Mouse (Mus musculus) liver, embryonic 14.5 days (tissue): ENCODE measurements around the gene Lhb. TPM values are rescaled to one million over a fixed set of nuclear protein-coding genes. Genes with fewer than 3 reads are reported as not detected.

Experiments
- ATAC-seq: fragments of 200-750 bp; cut with Nextera tagmentation; 2 replicates; pipeline ENCODE4 v1.8.0; 2017; ENCODE audit warnings: moderate number of reproducible peaks, mild to moderate bottlenecking, moderate library complexity; ENCODE audit not compliant: insufficient read depth
- DNase-seq, 3 experiments: peaks; one replicate each; pipeline ENCODE4 v3.0.0-alpha.2; 2012 to 2013; ENCODE audit warnings: low read depth in 3 of 3, low spot score in 3 of 3
- H3K27ac ChIP-seq: fragments of 300-500 bp; sonication (generic); 2 replicates; pipeline ENCODE4 v1.5.1; 2014; ENCODE audit warnings: moderate library complexity, mild to moderate bottlenecking, control low read depth, inconsistent platforms
- H3K27me3 ChIP-seq: fragments of 300-500 bp; sonication (generic); 2 replicates; pipeline ENCODE4 v1.6.1; 2014; ENCODE audit warnings: mild to moderate bottlenecking, low read length, moderate library complexity; ENCODE audit not compliant: control insufficient read depth, insufficient read depth
- H3K36me3 ChIP-seq: fragments of 300-500 bp; sonication (generic); replicated peaks from 2 replicates; pipeline ENCODE4 v1.6.1; 2014; ENCODE audit warnings: low read depth; ENCODE audit not compliant: control insufficient read depth, insufficient read depth
- H3K4me1 ChIP-seq, 2 experiments: fragments of 200-500 bp in 1 of 2; fragments of 300-500 bp in 1 of 2; sonication (generic) in 1 of 2; replicated peaks; 2 replicates each; pipeline ENCODE4 v1.6.1; 2012 to 2014; ENCODE audit warnings: antibody characterized with exemption in 1 of 2, inconsistent platforms in 1 of 2, low read length in 1 of 2; ENCODE audit not compliant: control insufficient read depth in 2 of 2, insufficient read depth in 2 of 2
- H3K4me2 ChIP-seq: fragments of 300-500 bp; sonication (generic); 2 replicates; pipeline ENCODE4 v1.6.1; 2014; ENCODE audit warnings: low read depth, mild to moderate bottlenecking, control low read depth, moderate library complexity
- H3K4me3 ChIP-seq, 2 experiments: fragments of 200-500 bp in 1 of 2; fragments of 300-500 bp in 1 of 2; sonication (generic) in 1 of 2; 2 replicates each; pipeline ENCODE4 v1.5.1; 2012 to 2014; ENCODE audit warnings: low read depth in 2 of 2, low read length in 2 of 2, mild to moderate bottlenecking in 2 of 2, control low read depth in 1 of 2, inconsistent platforms in 1 of 2, moderate library complexity in 1 of 2; ENCODE audit not compliant: insufficient read depth in 1 of 2
- H3K9ac ChIP-seq: fragments of 300-500 bp; sonication (generic); replicated peaks from 2 replicates; pipeline ENCODE4 v1.6.1; 2014; ENCODE audit warnings: mild to moderate bottlenecking, control low read depth, moderate library complexity
- H3K9me3 ChIP-seq: fragments of 300-500 bp; sonication (generic); 2 replicates; pipeline ENCODE4 v1.6.1; 2016; ENCODE audit warnings: low read length, mixed read lengths; ENCODE audit not compliant: control insufficient read depth
- CTCF ChIP-seq: IDR thresholded peaks from 2 replicates; pipeline ENCODE4 v1.5.1; 2016; ENCODE audit warnings: antibody characterized with exemption, low read depth, control low read depth
- EP300 ChIP-seq: IDR thresholded peaks from 2 replicates; pipeline ENCODE4 v1.6.1; 2016; ENCODE audit warnings: antibody characterized with exemption, low read depth
- WGBS: fragments of 180-500 bp; shearing (Covaris S2); extraction: QIAGEN DNeasy Blood & Tissue Kit; methylation state at CpG from one replicate; pipeline ENCODE4 v1.1.7; 2014; ENCODE audit not compliant: insufficient replicate concordance; 5-methylcytosine and 5-hydroxymethylcytosine counted together
- polyA plus RNA-seq, 2 experiments: library from polyadenylated mRNA; depleted of rRNA in 1 of 2; stranded (reverse) in 1 of 2; unstranded in 1 of 2; fragments of >200 nt; fragmentation: Nextera tagmentation in 1 of 2; extraction: Ambion mirVana in 1 of 2; gene quantifications; 2 replicates each; pipeline versions ENCODE4 v1.2.1 to v1.2.3; 2012 to 2014

Gene Lhb
- polyA plus RNA-seq, 2 experiments = not detected

DNA sequence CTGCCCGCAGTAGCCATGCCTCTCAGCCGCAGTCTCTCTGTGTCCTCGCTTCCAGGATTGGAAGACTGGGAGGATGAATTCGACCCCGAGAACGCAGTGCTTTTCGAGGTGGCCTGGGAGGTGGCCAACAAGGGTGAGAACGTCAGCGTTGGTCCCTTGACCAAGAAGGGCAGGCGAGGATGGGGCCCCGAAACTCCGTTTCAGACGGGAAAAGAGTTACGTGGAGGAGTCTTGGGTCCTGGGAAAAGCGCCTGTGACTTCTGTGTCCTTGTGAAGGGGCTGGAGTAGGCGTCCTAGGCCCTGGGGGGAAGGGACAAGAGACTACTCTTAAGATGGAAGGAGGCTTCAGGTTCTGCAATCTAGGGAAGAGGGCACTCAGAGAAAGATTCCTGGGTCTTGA is 14.4 kb downstream of the Lhb start:
- Histone ChIP-seq H3K4me3 (peak overlapping the region; percentile 39 to 51), H3K27me3 (no peaks in the 10 kb centered on the region), H3K27ac (no peak overlapping the region), H3K36me3 (peaks cover 3% of the 10 kb centered on the region; the same call in 1 of the 2 replicates), H3K4me2 (peak overlapping the region; percentile 73), H3K9ac (peak overlapping the region; percentile 58), H3K9me3 (no peaks in the 10 kb centered on the region), H3K4me1 (peaks cover 0 to 14% of the 10 kb centered on the region in 2 experiments; a peak in 2 of 4 replicates)
- ATAC-seq (no peak), DNase-seq (no peak)
- TF ChIP-seq EP300 (no peak), CTCF (no peak)
- WGBS = 5% methylated on average over 16 of the region's 16 CpGs

GRCm38 (mm10) chr7:45436444-45436843 is 15.8 kb downstream of the Lhb start:
- ATAC-seq (no peak), DNase-seq (no peak)
- H3K4me3 ChIP-seq = no peak overlapping the region
- TF ChIP-seq EP300 (no peak), CTCF (no peak)
- 70% methylated on average over 5 of the region's 5 CpGs for WGBS
- no peak overlapping the region for H3K9ac ChIP-seq
- peaks cover 2% of the 10 kb centered on the region; the same call in 1 of the 2 replicates for H3K36me3 ChIP-seq
- no peak overlapping the region for H3K27ac ChIP-seq
- no peaks in the 10 kb centered on the region for H3K27me3 ChIP-seq
- peaks cover 0 to 14% of the 10 kb centered on the region in 2 experiments; a peak in 2 of 4 replicates for H3K4me1 ChIP-seq
- H3K4me2 ChIP-seq = no peak overlapping the region
- no peaks in the 10 kb centered on the region for H3K9me3 ChIP-seq

- Histone ChIP-seq H3K9me3 (no peaks in the 10 kb centered on the region), H3K4me1 (peaks cover 0 to 14% of the 10 kb centered on the region in 2 experiments; a peak in 2 of 4 replicates), H3K36me3 (no peaks in the 10 kb centered on the region), H3K27ac (no peak overlapping the region), H3K4me3 (no peak overlapping the region), H3K4me2 (no peak overlapping the region), H3K27me3 (no peaks in the 10 kb centered on the region), H3K9ac (no peak overlapping the region)
- ATAC-seq (no peak), DNase-seq (no peak)
- 45% methylated on average over 6 of the region's 6 CpGs for WGBS
- no peak for TF ChIP-seq CTCF
- no peak for TF ChIP-seq EP300
Observed at GRCm38 (mm10) chr7:45437046-45437445, 16.4 kb downstream of the Lhb start.

GRCm38 (mm10) chr7:45437521-45438276 is 17.1 kb downstream of the Lhb start, which contains the start of gene Ruvbl2:
Ruvbl2 (minus strand) TSS chr7:45438096.
- 45% methylated on average over 19 of the region's 19 CpGs for WGBS
- DNase-seq (no peak), ATAC-seq (no peak)
- H3K4me1 ChIP-seq = peaks cover 0 to 13% of the 10 kb centered on the region in 2 experiments; a peak in 2 of 4 replicates
- H3K9me3 ChIP-seq = no peaks in the 10 kb centered on the region
- H3K9ac ChIP-seq = no peak within 1 kb of the TSS
- no peaks in the 10 kb centered on the region for H3K27me3 ChIP-seq
- TF ChIP-seq EP300 = no peak
- TF ChIP-seq CTCF = peak; percentile 55
- no peak within 1 kb of the TSS for H3K27ac ChIP-seq
- no peak within 1 kb of the TSS for H3K4me3 ChIP-seq
- H3K36me3 ChIP-seq = no peaks in the 10 kb centered on the region
- no peak within 1 kb of the TSS for H3K4me2 ChIP-seq

- WGBS = 45% methylated on average over 22 of the region's 22 CpGs
- Histone ChIP-seq H3K9ac (no peak overlapping the region), H3K9me3 (no peaks in the 10 kb centered on the region), H3K27ac (no peak overlapping the region), H3K27me3 (no peaks in the 10 kb centered on the region), H3K4me2 (no peak overlapping the region), H3K4me1 (peaks cover 0 to 11% of the 10 kb centered on the region in 2 experiments; a peak in 2 of 4 replicates), H3K36me3 (no peaks in the 10 kb centered on the region), H3K4me3 (no peak overlapping the region)
- TF ChIP-seq CTCF = no peak
- no peak for TF ChIP-seq EP300
- DNase-seq (no peak), ATAC-seq (no peak)
Observed at GRCm38 (mm10) chr7:45443526-45444420, 23.2 kb downstream of the Lhb start.
